Comparison of ENCODE assay signal across 8 mouse cellular contexts in the genomic region with DNA sequence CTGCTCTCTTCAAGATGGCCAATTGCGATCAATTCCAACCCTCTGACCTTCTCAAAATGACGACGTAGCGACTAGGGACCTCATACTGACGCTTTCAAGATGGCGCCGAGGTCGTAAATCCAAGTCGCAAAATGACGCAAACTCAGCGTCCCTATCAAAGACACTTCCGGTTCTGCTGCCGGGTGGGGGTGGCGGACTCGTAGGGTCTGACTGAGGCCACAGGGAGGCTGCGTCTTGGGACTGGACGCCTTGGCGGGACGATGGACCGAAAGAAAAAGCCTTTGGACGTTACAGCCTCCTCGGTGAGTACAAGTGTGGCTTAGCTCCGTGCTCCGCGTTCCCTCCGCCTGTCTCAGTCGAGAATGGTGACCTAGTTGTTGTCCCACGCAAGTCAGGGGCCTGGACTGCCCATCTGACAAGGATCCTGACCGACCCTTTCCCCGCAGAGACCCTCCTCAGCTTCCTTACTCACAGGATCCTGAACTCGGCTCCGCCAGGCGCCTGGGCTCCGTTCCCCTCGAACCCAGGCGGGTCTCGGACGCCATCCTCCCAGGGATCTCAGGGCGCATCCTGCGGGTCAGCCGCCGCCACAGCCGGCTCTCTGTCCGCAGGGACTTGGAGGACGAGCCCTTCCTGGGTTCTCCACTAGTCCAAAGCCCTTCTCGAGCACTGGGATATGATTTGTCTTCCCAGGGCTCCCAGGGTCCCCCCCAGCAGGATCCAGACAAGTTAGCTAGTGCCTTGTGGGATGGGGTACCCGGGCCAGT. TPM values are rescaled to one million over a fixed set of nuclear protein-coding genes. Genes with fewer than 3 reads are reported as not detected.
DNase-seq lines count a peak whose midpoint lies in the region; ATAC-seq and TF ChIP-seq lines count a peak whose summit lies in the region.

A gene (plus strand): TSS at position 169 of the 767 bp plus-strand sequence.

- TF ChIP-seq CTCF in cortical plate, adult 2 months (IDR thresholded peaks at IDR 0.05; ENCODE audit: extremely low read depth, insufficient read depth, low read length): no peak

- peak; percentile 90; the same call in 1 of the 2 replicates for TF ChIP-seq POLR2A in cortical plate, adult 2 months (IDR thresholded peaks at IDR 0.05; ENCODE audit: extremely low read depth, insufficient read depth, low read length)

- peak; percentile 83 to 88 for DNase-seq in gastrocnemius, adult 8-10 months (ENCODE audit: low spot score in 2 of 2)
- DNase-seq in hindlimb bud, embryonic 11.5 days (ENCODE audit: extremely low spot score, low read depth, low spot score): peak; percentile 99
- peak; percentile 89 to 93 for DNase-seq in left cerebral cortex, adult 8-10 months (ENCODE audit: low spot score in 2 of 2)
- DNase-seq in right cerebral cortex, postnatal 10 days (ENCODE audit: low spot score in 2 of 2): peak; percentile 96 to 97
- DNase-seq in urinary bladder, postnatal 25 days (ENCODE audit: low spot score): peak; percentile 80

- peaks cover 29% of the 10 kb centered on the region for H3K36me3 ChIP-seq in megakaryocyte, embryonic 14.5 days (replicated peaks; ENCODE audit: low read length)

- H3K27ac ChIP-seq in cortical plate, adult 2 months (ENCODE audit: insufficient read depth, low read length): no peak within 1 kb of the TSS

- H3K9me3 ChIP-seq in megakaryocyte, embryonic 14.5 days: no peaks in the 10 kb centered on the region

- ATAC-seq in activated CD4-positive, CD25-positive, alpha-beta regulatory T cell, adult 4 months: peak; percentile 96

- H3K4me1 ChIP-seq in cortical plate, adult 2 months (ENCODE audit: control insufficient read depth, insufficient read depth, low read length): peaks cover 6% of the 10 kb centered on the region; the same call in 1 of the 2 replicates
- H3K4me1 ChIP-seq in megakaryocyte, embryonic 14.5 days: peaks cover 39% of the 10 kb centered on the region

- peak within 1 kb of the TSS; percentile 93 for H3K4me3 ChIP-seq in cortical plate, adult 2 months (ENCODE audit: insufficient read depth, low read length)
- peak within 1 kb of the TSS; percentile 96 for H3K4me3 ChIP-seq in megakaryocyte, embryonic 14.5 days (replicated peaks)

- H3K27me3 ChIP-seq in megakaryocyte, embryonic 14.5 days (replicated peaks): peaks cover 2% of the 10 kb centered on the region

RNA-seq across cellular contexts. Expression of the gene that starts here (rescaled TPM):
- polyA plus RNA-seq in activated CD4-positive, CD25-positive, alpha-beta regulatory T cell, adult 4 months (2017; shearing (Covaris generic)): 10 to 100 TPM; 50.8 to 53.6 TPM
- polyA plus RNA-seq in cortical plate, adult 2 months (2012; rRNA removed): 17.7 and 18.5 TPM in 2 replicates
- total RNA-seq in gastrocnemius, adult 8-10 months (2022): 10 to 100 TPM in 1 of 4 experiments, 1 to 10 TPM in 3; 6.8 to 10.9 (median 8.7) TPM
- total RNA-seq in left cerebral cortex, adult 8-10 months (2022): 10 to 100 TPM; 23.1 to 27.9 (median 24.8) TPM
- polyA plus RNA-seq in megakaryocyte, embryonic 14.5 days (2012; ENCODE audit: insufficient read depth, low replicate concordance): 2.6 and 6.0 TPM in 2 replicates
